Mouse (Mus musculus): Measurements from ENCODE around the gene Hs6st1. TPM values are rescaled to one million over a fixed set of nuclear protein-coding genes. Genes with fewer than 3 reads are reported as not detected.

Hs6st1 gene
- polyA plus RNA-seq, 1 experiment from 2014 or later, result 12.8 TPM

- no peak overlapping the region for H3K4me2 ChIP-seq (ENCODE audit: low read depth, low read length)
- peaks cover 22% of the 10 kb centered on the region for H3K4me1 ChIP-seq (ENCODE audit: insufficient read depth)
- H3K9ac ChIP-seq (replicated peaks), result no peak overlapping the region
- H3K27me3 ChIP-seq (ENCODE audit: insufficient read depth, low read length), result no peaks in the 10 kb centered on the region
- no peak for DNase-seq
- no peak for ATAC-seq
- TF ChIP-seq EP300 (IDR thresholded peaks at IDR 0.05; ENCODE audit: low read depth), result no peak
- no peak for TF ChIP-seq CTCF (IDR thresholded peaks at IDR 0.05; ENCODE audit: low read depth)
- H3K27ac ChIP-seq (ENCODE audit: low read depth), result no peak overlapping the region
- H3K9me3 ChIP-seq (ENCODE audit: low read length), result no peaks in the 10 kb centered on the region
- H3K4me3 ChIP-seq (ENCODE audit: low read depth, low read length), result no peak overlapping the region
- H3K36me3 ChIP-seq (replicated peaks; ENCODE audit: insufficient read depth, low read length), result no peaks in the 10 kb centered on the region
- 61% methylated on average over 13 of the region's 13 CpGs for WGBS (ENCODE audit: insufficient replicate concordance)
Observed at GRCm38 (mm10) chr1:36059959-36060953, 7.9 kb upstream of the Hs6st1 start.

- no peak overlapping the region for H3K9ac ChIP-seq (replicated peaks)
- no peak overlapping the region for H3K4me3 ChIP-seq (ENCODE audit: low read depth, low read length)
- WGBS (ENCODE audit: insufficient replicate concordance), result 84% methylated on average over 11 of the region's 11 CpGs
- ATAC-seq (no peak), DNase-seq (no peak)
- H3K27me3 ChIP-seq (ENCODE audit: insufficient read depth, low read length), result no peaks in the 10 kb centered on the region
- H3K36me3 ChIP-seq (replicated peaks; ENCODE audit: insufficient read depth, low read length), result no peaks in the 10 kb centered on the region
- H3K4me2 ChIP-seq (ENCODE audit: low read depth, low read length), result no peak overlapping the region
- TF ChIP-seq CTCF (IDR thresholded peaks at IDR 0.05; ENCODE audit: low read depth), result no peak
- no peak for TF ChIP-seq EP300 (IDR thresholded peaks at IDR 0.05; ENCODE audit: low read depth)
- no peaks in the 10 kb centered on the region for H3K9me3 ChIP-seq (ENCODE audit: low read length)
- peaks cover 28% of the 10 kb centered on the region for H3K4me1 ChIP-seq (ENCODE audit: insufficient read depth)
- no peak overlapping the region for H3K27ac ChIP-seq (ENCODE audit: low read depth)
Observed at GRCm38 (mm10) chr1:36061211-36061915, 6.8 kb upstream of the Hs6st1 start.

DNA sequence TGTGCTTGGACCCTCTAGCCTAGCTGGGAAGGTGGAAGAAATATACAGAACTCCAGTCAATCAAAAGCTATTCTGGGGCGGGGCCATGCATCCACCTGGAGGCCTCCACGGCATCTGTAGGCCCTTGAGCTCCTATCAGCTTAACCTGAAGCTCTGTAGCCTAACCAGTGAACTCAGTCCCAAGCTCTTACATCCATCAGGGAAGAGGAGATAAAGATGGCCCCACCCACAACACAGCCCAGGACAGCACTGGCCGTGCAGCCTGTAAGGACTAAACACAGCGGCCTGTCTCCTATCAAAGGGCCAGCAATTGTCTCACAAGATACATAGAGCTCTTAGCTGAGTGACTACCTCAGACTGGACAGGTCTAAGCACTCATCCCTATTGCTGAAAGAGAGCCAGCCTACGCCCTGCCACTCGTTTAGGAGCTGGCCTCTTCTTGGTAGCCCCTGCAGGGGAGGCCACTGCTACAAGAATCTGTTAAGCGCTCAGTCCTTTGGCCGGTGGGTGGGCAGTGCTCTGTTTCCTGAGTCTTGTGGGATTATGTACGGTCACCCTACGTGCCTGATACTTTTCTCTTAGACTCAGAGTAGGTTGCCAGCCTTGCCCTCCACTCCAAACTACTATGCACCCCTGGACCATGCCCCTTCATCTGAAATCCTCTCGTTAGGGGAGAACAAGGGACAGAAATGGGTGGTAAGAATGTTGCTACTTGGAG is 6.0 kb upstream of the Hs6st1 start:
- no peaks in the 10 kb centered on the region for H3K9me3 ChIP-seq (ENCODE audit: low read length)
- peak; percentile 59 for ATAC-seq
- TF ChIP-seq CTCF (IDR thresholded peaks at IDR 0.05; ENCODE audit: low read depth) (no peak), EP300 (IDR thresholded peaks at IDR 0.05; ENCODE audit: low read depth) (peak; percentile 81)
- H3K9ac ChIP-seq (replicated peaks), result no peak overlapping the region
- H3K27me3 ChIP-seq (ENCODE audit: insufficient read depth, low read length), result no peaks in the 10 kb centered on the region
- H3K36me3 ChIP-seq (replicated peaks; ENCODE audit: insufficient read depth, low read length), result no peaks in the 10 kb centered on the region
- H3K4me1 ChIP-seq (ENCODE audit: insufficient read depth), result peaks cover 37% of the 10 kb centered on the region
- H3K27ac ChIP-seq (ENCODE audit: low read depth), result no peak overlapping the region
- 76% methylated on average over 11 of the region's 11 CpGs for WGBS (ENCODE audit: insufficient replicate concordance)
- DNase-seq, result no peak
- no peak overlapping the region for H3K4me2 ChIP-seq (ENCODE audit: low read depth, low read length)
- H3K4me3 ChIP-seq (ENCODE audit: low read depth, low read length), result no peak overlapping the region

DNA sequence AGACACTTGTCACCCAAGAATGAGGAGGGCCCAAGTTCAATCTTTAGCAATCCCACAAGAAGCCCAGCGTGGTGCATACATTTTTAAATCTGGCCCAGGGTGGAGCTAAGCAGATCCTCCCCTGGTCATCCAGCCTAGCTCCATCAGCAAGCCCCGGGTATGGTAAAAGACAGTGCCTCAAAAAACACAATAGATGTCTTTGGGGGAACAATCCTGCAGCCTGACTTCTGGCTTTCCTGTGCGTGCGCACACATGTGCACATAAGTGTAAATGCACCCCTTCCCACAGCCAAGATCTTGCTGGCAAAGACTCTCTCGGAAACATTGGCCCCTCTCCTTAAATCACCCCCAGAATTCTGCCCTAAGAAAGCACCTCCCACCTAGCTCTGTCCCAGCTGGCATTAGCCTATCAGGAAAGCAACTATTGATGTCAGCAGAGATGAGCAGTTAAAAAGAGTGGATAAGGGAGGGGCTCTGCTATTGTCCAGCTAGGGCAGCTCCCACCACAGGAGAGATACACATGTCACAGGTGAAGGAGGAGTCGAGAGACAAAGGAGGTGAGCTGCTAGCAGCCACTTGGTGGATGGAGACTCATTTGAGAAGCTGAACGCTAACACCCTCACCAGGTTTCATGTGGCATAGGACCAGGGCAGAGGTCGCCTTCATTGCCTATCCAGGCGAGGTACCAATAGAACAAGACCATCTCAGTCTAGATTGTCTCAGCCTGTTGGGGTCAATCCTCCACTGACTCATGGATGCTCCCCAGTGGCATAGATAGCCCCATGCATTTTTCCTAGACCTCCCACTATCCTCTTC is 5.2 kb upstream of the Hs6st1 start:
- no peaks in the 10 kb centered on the region for H3K27me3 ChIP-seq (ENCODE audit: insufficient read depth, low read length)
- no peak overlapping the region for H3K4me3 ChIP-seq (ENCODE audit: low read depth, low read length)
- ATAC-seq, result no peak
- DNase-seq, result no peak
- no peak overlapping the region for H3K4me2 ChIP-seq (ENCODE audit: low read depth, low read length)
- no peaks in the 10 kb centered on the region for H3K9me3 ChIP-seq (ENCODE audit: low read length)
- H3K27ac ChIP-seq (ENCODE audit: low read depth), result no peak overlapping the region
- no peak overlapping the region for H3K9ac ChIP-seq (replicated peaks)
- no peak for TF ChIP-seq CTCF (IDR thresholded peaks at IDR 0.05; ENCODE audit: low read depth)
- TF ChIP-seq EP300 (IDR thresholded peaks at IDR 0.05; ENCODE audit: low read depth), result no peak
- 80% methylated on average over 9 of the region's 9 CpGs for WGBS (ENCODE audit: insufficient replicate concordance)
- H3K4me1 ChIP-seq (ENCODE audit: insufficient read depth), result peaks cover 44% of the 10 kb centered on the region
- no peaks in the 10 kb centered on the region for H3K36me3 ChIP-seq (replicated peaks; ENCODE audit: insufficient read depth, low read length)

- no peak overlapping the region for H3K9ac ChIP-seq (replicated peaks)
- H3K27me3 ChIP-seq (ENCODE audit: insufficient read depth, low read length), result no peaks in the 10 kb centered on the region
- DNase-seq, result no peak
- H3K36me3 ChIP-seq (replicated peaks; ENCODE audit: insufficient read depth, low read length), result no peaks in the 10 kb centered on the region
- H3K4me1 ChIP-seq (ENCODE audit: insufficient read depth), result peaks cover 44% of the 10 kb centered on the region
- H3K27ac ChIP-seq (ENCODE audit: low read depth), result no peak overlapping the region
- whole genome bisulfite sequencing (ENCODE audit: insufficient replicate concordance), result 73% methylated on average over 2 of the region's 2 CpGs
- ATAC-seq, result no peak
- H3K9me3 ChIP-seq (ENCODE audit: low read length), result no peaks in the 10 kb centered on the region
- TF ChIP-seq EP300 (IDR thresholded peaks at IDR 0.05; ENCODE audit: low read depth) (no peak), CTCF (IDR thresholded peaks at IDR 0.05; ENCODE audit: low read depth) (no peak)
- no peak overlapping the region for H3K4me2 ChIP-seq (ENCODE audit: low read depth, low read length)
- H3K4me3 ChIP-seq (ENCODE audit: low read depth, low read length), result no peak overlapping the region
Observed at GRCm38 (mm10) chr1:36063641-36063955, 4.6 kb upstream of the Hs6st1 start.

Data from liver, postnatal 0 days (tissue).